Mouse (Mus musculus): Measurements from ENCODE around the gene Eno2.
"Not testable (repeated sequence)": the region's sequence is repeated elsewhere in the genome, so short reads cannot be mapped to it uniquely, and the experiment has no call there.

Eno2 gene

DNA sequence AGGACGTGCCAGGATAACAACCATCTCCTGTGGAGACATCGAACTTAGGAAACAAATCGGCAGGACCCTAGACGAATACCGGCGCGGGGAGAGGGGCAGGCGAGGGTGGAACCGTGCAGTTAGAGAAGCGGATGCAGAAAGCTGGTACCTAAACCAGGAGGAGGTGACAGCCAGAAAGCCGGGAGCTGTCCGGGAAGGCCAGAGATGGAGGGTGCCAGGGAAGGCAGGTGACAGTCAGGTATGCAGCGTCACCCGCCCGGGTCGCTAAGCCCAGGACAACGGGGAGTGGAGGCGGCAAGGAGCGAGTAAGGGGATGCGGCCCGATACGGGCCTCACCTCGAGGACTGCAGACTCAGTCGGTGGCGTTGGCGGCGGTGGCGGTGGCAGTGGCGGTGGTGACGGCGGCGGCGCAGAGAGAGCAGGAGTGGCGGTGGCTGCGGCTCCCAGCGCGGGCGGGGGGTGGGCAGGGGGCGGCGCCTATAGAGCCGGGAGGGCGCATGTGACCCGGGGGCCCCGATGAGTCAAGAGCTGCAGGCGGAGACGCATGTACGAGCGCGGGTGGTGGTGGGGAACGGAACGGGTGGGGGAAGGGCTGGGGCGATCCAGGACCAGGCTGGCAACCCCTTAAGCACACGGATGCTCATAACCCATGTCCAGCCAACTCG is at the start of gene Eno2:
TSS of gene Eno2 (minus strand) at position 573 of the 665 bp plus-strand sequence.
- DNase-seq (ENCODE audit: low spot score in 2 of 2) = peak; percentile 27 to 45

DNA sequence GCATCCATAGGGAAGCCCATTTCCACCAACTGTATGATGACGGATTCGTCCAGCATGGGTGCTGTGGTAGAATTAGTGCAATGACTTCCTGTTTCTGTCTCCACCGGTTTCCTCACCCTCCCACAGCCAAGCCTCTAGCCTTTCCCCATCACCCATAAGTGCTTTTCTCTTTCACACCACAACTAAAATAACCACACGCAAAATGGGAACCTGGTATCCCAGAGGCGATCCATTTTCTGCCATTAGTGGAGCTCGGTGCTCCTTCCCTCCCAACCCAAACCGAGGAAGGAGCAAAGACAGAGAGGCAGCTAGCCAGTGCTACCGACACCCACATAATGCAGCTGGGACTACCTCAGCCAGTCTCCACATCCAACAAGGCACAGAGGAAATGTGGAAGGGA is 48.5 kb upstream of the Eno2 start:
- no peak for DNase-seq (ENCODE audit: low spot score in 2 of 2)

DNA sequence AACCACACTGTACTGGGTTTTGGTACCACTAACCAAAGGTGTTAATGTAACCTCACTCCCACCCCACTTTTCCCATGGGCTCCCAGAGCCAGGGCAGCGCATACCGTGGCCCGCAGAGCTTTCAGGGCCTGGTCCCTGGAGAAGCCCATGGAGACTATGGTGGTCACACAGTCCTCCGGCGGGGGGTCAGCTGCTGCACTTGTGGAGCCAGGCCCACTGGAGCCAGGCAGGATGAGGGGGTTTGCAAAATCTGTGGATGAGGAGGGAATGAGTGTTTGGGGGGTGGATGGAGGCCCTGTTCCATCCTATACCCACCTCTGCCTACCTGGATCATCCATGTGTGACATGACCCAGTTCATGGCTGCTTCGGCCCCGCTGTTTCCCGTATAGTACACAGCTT is 48.1 kb upstream of the Eno2 start:
- DNase-seq (ENCODE audit: low spot score in 2 of 2) = no peak

DNA sequence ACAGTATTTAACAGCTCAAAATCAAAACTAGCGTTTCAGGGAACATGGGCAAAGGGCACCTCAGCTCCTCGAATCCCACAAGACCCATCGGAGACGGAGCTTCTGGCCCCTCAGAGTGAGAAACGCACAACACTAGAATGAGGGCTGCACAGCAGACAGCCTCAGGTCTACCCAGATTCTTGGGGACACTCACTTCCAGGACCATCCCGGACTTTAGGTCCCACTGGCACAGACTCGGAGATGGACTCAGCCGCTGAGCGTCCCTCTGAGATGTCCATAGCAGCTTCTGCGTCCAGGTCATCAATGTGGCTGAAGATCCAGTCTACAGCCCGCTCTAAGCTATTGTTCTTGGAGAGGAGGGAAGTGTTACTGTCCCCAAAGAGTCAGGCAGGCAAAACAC is 47.7 kb upstream of the Eno2 start:
- no peak for DNase-seq (ENCODE audit: low spot score in 2 of 2)

DNA sequence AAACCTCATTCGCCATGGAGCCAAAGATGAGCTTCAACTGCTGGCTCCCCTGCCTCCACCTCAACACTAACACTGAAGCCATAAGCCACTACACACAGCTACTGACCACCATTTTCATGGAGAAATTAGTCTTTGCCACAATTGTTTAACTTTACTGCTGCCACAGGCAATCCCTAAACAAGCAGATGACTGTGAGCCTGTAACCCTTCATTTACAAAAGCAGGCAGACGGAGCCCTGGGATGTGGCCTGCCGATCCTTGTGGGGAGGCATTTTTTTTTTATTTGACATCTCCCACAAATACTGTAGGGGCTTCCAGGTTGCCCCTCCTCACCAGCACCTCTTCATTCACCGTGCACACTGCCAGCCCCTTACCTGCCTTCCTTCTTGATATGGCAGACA is 47.1 kb upstream of the Eno2 start:
- no peak for DNase-seq (ENCODE audit: low spot score in 2 of 2)

DNA sequence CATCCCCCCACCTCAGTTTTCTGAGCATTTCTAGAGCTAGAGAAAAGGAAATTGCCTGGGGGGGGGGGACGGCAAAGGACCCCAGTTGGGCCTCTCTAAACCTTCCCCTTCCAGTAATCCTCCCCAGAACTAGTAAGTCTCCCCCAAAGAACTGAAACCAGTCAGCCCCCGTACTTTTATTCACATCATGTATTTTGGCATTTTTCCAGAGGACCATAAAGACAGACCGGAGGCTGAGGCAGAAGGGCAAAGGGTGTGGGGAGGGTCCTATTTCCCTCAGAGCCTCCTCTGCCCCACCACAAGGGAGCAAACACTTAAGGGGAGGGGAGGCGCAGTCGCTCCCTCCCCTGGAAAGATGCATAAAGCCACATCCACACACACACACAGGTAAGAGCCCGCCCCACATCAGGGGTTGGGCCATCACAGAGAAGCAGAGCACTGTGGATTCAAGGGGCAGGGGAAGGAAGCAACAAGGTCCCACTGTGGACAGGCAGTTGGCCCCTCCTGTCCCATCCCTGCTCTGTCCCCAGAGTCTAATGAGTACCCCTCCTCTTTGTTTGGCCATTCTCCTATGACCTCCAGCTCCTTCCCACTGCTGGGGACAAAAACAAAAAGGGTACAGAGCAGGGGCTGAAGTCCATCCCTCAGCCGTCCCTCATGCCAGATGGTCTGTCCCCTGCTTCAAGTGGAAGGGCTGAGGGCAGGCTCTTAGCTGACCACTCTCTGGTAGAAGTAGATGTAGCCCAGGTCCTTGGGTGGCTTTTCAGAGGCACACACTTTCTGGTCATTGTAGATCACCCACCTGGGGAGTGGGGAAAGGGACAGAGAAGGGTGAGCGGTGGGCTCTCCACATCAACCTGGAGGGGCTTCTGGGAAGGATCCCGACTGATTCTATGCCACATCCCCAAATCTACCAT is 45.6 kb upstream of the Eno2 start:
- no peak for DNase-seq (ENCODE audit: low spot score in 2 of 2)

DNA sequence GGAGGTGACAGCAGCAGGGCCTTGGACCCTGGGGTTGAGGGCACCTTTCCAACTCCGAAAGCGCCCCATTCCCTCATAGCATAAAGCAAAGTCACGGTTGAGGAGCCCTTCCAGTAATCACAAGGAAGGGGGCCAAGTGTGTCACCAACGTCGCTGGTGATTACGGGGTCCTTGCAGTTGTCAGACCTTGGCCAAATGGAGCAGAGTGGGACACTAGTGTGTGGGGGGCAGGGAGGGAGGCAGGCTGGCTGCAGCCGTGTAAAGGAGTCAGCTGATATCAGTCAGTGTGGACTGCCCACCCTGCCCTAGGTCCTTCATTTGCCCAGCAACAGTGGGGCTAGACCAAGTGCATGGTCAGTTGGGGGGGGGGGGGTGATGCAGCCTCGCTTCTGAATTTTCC is 45.0 kb upstream of the Eno2 start:
- no peak for DNase-seq (ENCODE audit: low spot score in 2 of 2)

DNA sequence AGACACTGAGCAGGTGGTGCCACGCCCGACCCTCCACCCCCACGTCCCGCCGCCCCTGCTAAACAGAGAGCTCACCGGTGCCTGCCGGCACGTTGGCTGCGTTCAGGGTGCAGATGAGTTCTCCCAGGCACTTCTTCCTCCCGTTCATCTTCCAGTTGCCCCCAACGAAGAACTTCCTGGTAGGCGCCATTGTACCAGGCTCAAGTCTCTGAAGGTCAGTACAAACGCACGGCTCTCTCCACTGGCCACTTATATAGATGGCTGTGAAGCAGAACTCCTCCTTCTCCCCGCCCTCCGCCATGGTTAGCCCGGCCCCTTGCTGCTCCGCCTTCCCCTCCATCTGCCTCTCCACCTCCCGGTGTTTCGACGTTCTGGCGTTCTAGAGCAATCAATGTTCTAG is 44.5 kb upstream of the Eno2 start, which contains the start of gene Tpi1:
TSS of gene Tpi1 (minus strand) at position 364 of the 400 bp plus-strand sequence.
- DNase-seq (ENCODE audit: low spot score in 2 of 2) = peak; percentile 89 to 93

DNA sequence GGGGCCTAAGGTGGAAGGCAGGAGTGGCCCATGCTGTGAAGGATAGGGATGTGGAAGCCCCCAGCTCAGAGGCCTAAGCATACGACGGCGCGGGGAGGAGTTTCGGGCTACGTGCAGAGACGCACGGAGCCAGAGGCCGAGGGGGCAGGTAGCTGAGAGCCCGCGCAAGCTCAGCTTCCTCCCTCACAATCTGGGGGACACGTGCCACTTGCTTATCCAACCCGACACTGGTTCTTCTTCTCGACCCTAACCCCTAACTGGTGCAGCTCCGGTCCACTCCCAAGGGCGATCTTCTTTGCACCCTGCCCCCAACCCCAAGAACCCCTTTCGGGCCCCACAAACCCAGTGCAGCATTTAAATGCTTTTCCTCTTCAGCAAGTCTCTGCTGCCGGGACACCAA is 44.0 kb upstream of the Eno2 start:
- peak; percentile 63 to 70 for DNase-seq (ENCODE audit: low spot score in 2 of 2)

DNA sequence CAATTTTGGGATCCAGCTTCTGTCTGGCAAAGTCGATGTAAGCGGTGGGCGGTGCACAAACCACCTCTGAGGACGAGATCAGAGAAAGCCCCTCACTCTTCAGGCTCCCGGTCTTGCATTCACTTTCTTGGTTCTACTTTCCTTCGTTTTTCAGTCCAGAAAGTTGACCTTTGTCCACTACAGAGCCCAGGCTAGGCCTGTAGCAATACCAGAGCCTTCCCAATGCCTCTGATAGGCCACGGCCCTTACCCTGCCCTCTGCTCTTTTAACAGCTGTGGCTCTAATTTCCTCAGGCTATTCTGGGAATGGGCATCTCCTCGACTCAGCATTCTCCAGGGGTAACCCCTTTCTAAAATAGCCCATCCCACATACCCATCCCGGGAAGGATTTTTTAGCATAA is 43.4 kb upstream of the Eno2 start:
- DNase-seq (ENCODE audit: low spot score in 2 of 2) = no peak

DNA sequence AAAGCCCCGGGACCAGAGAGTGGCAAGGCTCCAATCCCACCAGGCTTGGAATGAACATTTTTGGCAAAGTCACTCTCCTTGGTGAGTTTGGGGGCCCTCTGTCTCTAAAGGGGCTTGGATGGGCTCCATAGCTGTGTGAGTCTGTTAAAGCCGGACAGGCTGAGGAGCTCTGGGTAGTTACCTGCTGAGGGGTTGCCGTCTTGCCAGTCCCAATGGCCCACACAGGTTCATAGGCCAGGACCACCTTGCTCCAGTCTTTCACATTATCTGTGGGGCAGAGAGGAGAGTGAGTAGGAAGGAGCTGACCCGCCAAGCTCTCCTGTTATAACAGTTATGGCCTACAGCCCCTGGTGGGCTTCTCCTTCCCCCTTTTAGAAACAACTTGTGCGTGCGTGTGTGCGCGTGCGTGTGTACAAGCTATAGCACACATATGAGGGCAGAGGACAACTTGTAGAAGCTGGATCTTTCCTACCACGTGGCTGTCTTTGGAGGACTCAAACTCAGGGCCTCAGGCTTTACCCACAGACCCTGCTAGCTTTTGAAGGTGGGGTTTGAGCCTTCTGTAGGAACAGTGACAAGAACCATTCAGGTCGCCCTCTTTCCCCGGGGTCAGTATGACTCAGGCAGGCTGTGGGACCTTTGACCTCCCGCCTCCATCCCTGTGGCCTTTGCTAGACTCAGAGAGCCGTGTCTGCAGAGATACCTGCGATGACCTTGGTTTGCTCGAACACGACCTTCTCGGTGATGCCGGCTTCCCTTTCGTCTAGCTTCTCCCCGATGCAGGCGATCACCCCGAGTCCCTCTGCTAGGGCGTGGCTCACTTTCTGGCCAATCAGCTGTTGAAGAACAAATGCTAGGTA is 42.5 kb upstream of the Eno2 start:
- no peak for DNase-seq (ENCODE audit: low spot score in 2 of 2)

DNA sequence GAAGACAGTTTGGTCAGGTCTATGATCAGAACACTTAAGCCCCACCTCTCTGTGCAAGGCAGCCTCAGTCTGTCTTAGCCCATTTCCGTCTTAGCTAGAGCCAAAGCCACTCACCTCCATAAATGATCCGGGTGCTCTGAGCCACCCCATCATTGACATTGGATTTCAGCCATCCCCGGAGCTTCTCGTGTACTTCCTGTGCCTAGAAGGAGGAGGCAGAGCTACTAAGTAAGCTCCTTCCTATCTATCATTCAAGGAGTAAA is 41.9 kb upstream of the Eno2 start:
- DNase-seq (ENCODE audit: low spot score in 2 of 2) = no peak

DNA sequence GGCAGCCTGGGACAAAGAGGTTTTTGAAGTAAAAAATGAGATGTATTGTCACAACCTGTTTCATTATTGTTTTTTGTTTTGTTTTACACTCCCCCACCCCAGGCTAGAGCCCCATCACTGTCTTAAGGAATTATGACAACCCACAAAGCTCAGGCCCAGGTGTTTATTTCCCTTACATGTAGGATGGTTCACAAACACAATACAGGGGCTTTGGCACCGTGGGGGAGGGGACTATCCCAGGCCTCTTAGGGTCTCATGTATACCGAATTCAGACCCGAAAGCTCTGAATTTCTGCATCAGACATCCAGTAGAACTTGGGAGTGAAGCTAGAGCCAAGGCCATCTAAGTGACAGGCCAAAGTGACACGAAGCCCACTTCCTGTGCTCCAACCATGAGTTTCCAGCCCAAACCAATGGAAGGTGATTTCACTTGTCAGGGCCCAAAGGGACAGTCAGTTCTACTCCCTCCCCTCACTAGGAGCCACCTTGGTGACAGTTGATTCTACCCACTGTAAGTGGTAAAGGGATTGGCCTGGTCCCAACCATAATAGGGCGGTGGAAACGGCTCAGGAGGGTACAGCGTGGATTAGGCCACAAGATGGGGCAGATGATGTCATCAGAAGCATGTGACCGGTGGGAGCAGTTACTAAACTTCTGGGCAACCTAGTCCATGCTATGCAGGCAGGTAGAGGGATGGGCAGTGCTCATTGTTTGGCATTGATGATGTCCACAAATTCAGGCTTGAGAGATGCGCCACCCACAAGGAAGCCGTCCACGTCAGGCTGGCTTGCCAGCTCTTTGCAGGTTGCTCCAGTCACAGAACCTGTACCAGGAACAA is 41.3 kb upstream of the Eno2 start:
- not testable (repeated sequence) for DNase-seq (ENCODE audit: low spot score in 2 of 2)

DNA sequence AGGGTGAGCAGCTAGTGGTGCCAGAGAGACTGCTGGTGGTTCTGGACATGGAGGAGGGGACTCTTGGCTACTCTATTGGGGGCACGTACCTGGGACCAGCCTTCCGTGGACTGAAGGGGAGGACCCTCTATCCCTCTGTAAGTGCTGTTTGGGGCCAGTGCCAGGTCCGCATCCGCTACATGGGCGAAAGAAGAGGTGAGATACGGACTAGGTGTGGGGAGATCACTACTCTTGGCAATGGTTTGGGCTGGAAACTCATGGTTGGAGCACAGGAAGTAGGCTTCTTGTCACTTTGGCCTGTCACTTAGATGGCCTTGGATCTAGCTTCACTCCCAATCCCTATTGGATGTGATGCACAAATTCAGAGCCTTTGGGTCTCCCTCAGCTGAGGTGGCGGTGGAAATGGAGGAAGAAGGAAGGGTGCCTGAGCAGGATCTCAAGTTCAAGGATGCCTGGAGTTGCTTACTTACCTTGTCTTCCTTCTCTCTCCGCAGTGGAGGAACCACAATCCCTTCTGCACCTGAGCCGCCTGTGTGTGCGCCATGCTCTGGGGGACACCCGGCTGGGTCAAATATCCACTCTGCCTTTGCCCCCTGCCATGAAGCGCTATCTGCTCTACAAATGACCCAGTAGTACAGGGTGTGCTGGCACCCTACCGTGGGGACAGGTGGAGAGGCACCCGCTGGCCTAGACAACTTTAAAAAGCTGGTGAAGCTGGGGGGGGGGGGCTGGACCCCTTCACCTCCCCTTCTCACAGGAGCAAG is 40.5 kb upstream of the Eno2 start:
- DNase-seq (ENCODE audit: low spot score in 2 of 2) = no peak

DNA sequence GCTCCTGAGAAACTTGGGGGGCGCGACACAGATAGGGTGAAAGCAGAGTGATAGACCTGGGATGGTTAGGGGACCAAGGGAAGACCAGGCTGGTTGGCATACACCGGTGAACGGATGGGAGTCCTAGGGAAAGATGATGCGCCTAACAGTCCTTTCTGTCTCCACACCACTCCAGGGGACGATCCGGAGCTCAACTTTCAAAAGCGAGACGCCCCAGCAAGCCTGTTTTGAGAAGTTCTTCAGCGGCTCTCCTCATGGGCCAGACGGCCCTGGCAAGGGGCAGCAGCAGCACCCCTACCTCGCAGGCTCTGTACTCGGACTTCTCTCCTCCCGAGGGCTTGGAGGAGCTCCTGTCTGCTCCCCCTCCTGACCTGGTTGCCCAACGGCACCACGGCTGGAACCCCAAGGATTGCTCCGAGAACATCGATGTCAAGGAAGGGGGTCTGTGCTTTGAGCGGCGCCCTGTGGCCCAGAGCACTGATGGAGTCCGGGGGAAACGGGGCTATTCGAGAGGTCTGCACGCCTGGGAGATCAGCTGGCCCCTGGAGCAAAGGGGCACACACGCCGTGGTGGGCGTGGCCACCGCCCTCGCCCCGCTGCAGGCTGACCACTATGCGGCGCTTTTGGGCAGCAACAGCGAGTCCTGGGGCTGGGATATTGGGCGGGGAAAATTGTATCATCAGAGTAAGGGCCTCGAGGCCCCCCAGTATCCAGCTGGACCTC is 39.7 kb upstream of the Eno2 start:
- peak; percentile 84 to 87 for DNase-seq (ENCODE audit: low spot score in 2 of 2)

DNA sequence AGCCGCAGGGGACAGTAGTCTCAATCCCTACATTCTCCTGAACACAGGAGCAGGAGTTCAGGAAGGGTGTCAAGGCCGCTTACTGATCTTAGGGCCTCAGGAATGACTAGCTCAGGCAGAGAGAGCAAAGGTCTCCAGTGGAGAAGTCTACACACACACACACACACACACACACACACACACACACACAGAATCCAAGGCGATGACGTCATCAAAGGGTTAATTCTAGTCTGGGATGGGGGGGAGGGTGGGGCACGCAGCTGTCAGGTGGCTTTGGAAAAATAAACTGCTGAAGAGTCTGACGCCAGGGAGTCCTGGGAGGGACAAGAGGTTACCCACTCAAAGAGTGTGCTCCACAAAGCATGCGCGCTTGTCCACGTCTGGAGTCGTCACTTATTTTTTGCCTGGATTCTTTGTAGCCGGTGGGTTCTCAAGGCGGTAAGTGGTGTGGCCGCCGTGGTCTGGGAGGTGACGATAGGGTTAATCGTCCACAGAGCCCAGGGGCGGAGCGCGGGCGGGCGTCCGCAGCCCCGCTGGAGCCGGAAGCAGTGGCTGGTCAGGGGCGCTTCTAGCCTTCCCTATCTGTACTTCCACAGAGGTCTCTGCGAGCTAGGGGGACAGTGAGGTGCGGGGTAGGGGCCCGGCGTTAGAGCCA is 39.0 kb upstream of the Eno2 start, which contains the start of gene Spsb2:
TSS of gene Spsb2 (plus strand) at position 304 of the 655 bp plus-strand sequence.
- peak; percentile 77 to 78 for DNase-seq (ENCODE audit: low spot score in 2 of 2)

DNA sequence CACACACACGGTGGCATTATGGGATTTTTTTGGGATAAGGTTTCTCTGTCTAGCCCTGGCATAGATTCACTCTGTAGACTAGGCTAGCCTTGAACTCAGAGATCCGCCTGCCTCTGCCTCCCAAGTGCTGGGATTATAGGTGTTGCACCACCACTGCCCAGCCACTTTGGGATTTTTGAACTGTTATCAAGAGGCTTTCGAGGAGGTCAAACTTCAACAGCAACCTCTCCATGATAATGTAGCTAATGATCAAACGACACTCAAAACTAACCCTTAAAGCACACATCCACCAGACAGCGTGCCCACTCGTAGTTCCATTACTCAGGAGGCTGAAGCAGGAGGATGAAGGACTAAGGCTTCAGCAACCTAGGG is 38.5 kb upstream of the Eno2 start:
- no peak for DNase-seq (ENCODE audit: low spot score in 2 of 2)

DNA sequence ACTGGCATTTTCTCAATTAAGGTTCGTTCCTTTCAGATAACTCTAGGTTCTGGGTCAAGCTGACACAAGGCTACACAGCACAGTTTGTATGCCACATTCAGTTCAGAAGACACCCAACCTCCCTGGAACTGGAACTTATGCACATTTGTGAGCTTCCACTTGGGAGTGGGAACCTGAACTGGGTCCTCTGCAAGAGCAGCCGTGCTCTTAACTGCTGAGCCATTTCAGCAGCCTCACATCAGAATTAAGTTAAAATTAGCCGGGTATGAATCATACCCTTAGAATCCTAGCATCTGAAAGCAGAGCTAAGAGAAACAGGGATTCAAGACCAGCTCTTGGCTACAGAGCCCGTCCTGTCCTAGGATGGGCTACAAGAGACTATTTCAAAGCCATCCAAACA is 37.9 kb upstream of the Eno2 start:
- DNase-seq (ENCODE audit: low spot score in 2 of 2) = no peak

DNA sequence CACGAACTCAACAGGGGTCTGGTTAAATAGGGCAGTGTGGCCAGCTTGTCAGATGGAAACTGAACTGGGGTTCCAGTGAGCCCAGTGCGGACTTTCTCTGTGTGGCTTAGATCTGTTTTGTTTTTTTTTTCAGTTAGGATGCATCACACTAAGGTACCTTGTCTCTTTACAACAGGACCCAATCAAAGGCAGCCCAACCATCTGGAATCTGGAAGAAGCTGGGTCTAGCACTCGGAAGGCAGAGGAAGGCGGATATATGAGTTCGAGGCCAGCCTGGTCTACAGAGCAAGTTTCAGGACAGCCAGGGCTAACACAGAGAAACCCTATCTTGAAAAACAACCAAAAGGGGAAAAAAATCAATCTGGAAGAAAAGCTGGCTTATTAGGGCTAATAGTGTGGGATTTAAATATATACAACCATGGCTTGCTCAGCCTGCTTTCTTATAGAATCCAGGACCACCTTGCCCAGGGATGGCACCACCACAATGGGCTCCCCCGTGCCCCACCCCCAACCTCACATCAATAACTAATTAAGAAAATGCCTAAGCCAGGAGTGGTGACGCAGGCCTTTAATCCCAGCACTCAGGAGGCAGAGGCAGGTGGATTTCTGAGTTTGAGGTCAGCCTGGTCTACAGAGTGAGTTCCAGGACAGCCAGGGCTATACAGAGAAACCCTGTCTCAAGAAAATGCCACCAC is 37.1 kb upstream of the Eno2 start:
- no peak for DNase-seq (ENCODE audit: low spot score in 2 of 2)

Data from heart, adult 9 months (tissue).